Mouse (Mus musculus) gastrocnemius, postnatal 4 days (tissue): Measurements from ENCODE around the gene Kmt2c. TPM values are rescaled to one million over a fixed set of nuclear protein-coding genes. Genes with fewer than 3 reads are reported as not detected.

Experiments used
- DNase-seq, 2 experiments: peaks; one replicate each; pipeline ENCODE4 v3.0.0; 2021 to 2022; ENCODE audit warnings: low spot score in 2 of 2, mixed read lengths in 2 of 2
- total RNA-seq, 2 experiments: library from RNA; stranded (reverse); gene quantifications; 2 replicates each; pipeline ENCODE4 v1.2.3; 2021

Gene Kmt2c
- total RNA-seq, 2 experiments from 2014 or later: 50.8 to 50.9 TPM

- no peak for DNase-seq
Observed at GRCm38 (mm10) chr5:25383581-25383980, 115.0 kb downstream of the Kmt2c start.

DNA sequence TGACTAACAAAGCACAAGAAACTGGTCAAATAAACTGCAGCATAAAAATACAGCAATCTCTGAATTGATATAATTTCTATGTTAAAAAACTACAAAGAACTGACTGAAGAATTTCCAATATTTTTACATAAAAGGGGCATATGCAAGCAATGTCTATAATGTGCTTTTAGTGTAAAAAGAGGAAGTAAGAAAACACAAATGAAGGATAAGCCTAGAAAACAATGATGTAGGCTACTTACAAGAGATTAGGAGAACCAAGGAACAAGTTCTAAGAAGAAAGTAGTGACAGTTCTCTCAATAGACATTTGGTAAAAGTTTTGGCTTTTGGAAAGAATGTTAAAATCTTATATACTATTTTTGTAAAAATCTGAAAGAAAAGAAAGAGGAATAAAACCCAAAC is 119.4 kb downstream of the Kmt2c start:
- DNase-seq: no peak

DNA sequence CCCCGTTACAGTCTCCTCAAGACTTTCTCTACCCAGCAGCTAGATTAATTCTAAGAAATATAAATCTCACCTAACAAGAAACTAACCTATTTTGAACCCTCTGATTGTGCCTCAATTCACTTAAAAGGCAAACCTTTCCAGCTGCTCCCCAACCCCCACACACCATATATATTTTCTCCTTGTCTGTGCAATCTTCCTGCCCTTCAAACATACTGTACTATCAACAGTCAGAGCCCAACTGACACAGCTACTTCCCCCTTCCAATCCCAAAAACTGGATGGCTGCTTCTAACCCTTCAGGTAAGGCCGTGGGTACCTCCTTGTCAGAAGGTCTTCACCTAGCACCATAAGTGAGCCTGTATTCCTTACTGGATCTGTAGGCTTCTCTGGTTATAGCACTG is 130.2 kb downstream of the Kmt2c start:
- no peak for DNase-seq

DNA sequence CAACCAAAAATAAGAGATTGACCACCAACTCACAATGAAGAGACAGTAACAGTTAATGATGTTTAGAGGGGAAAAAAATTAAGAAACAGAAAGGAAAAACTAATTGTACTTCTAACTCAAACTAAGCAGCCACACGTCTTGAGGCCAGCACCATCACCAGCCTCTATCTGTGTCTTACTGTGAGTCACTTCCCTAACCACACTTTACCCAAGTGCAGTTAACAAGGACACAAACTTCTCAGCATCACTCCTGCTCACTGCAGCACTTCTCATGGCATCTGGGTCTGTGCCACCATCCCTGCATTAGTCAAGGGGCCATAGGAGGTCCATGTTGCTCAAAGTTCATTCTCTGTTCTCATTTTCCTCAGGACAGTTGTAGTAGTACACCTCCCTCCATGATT is 131.5 kb downstream of the Kmt2c start:
- no peak for DNase-seq

- DNase-seq: no peak
Observed at GRCm38 (mm10) chr5:25353509-25353908, 145.1 kb downstream of the Kmt2c start.

GRCm38 (mm10) chr5:25331322-25331721 is 167.3 kb downstream of the Kmt2c start:
- DNase-seq: no peak

GRCm38 (mm10) chr5:25313881-25314280 is 184.7 kb downstream of the Kmt2c start:
- no peak for DNase-seq

DNA sequence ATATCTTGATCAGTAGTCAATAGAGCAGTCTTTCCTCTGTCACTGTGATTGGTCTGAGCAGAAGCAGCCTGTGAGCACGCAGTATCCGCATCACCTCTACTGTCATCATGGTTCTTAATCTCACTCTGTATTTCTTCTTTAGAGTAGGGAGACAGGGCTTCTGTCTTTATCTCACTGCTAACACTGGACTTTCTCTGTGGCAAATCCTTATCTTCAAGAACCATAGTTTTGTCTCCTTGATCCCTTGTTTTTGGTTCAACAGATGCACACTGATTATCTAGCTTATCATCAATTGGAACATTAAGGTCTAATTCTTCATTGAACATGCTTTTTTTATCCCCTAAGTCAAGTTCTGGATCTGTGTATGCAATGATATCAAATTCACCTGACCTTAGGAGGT is 188.4 kb downstream of the Kmt2c start:
- DNase-seq: no peak

- no peak for DNase-seq
Observed at GRCm38 (mm10) chr5:25296830-25297229, 201.8 kb downstream of the Kmt2c start.

DNA sequence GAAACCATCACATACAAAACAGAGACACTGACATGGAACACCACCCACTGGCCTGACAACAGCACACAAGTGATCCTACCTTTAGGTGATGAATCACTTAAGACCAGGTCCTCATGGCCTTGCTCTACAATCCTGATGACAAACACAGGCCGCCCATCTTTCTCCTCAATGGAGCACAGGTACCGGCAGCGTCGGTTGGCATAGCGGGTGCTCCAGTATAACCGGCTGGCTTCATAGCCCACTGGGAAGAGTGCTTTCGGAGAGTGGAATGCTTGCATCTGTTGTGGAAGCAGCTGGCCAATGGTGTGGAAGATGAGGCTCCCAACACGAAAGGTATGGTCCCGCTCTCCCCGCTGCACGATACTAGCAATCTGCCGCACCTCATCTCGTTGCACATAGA is 214.6 kb downstream of the Kmt2c start:
- no peak for DNase-seq

- DNase-seq: no peak
Observed at GRCm38 (mm10) chr5:25276365-25276764, 222.2 kb downstream of the Kmt2c start.

GRCm38 (mm10) chr5:25275629-25276028 is 223.0 kb downstream of the Kmt2c start:
- no peak for DNase-seq

DNA sequence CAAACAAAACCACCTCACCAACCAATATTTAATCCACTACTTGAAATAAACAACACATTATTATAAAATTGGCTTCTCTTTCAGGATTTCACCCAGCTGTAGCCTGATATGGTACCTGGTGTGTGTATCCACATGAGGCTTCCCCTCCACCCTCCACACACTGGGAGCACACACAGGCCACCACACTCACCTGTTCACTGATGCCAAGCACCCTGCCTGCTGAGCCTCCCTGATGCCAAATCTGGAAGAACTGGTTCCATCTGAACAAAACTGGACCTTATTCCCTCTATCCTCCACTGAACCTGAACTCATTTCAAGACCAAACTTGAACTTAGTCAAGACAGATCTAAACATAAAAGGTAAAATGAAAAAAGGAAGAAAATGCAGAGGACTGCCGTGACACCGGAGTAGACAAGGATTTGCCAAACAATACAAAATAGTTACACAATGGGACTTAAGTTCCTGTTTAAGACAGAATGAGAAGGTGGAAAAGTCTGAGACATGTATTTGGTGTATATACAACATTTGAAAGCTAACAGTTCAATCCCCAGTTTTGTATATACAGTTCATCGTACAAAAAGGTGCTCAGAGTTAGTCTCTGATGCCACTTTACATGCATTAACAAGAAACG is 230.2 kb downstream of the Kmt2c start:
- no peak for DNase-seq

GRCm38 (mm10) chr5:25262266-25262665 is 236.3 kb downstream of the Kmt2c start:
- DNase-seq: no peak

GRCm38 (mm10) chr5:25261452-25261851 is 237.1 kb downstream of the Kmt2c start:
- no peak for DNase-seq

- DNase-seq: no peak
Observed at GRCm38 (mm10) chr5:25256686-25257085, 241.9 kb downstream of the Kmt2c start.

DNA sequence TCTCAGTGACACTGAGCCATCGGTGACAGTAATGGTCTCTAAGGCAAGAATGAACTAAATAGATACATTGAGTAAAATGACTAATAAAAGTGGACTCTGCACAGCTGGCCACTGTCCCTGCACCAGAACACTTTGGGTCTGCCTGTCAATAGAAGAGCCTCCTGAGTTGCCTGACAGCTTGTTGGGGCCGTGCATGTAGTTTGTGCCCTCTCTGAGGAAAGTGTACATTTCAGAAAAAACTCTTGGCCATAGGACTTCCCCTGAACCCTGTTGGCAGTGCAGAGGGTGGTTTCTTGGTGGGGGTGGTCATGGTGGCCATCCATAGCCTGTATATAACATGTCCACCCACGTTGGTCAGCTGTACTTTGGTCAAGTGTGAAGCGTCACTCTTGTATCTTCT is 244.1 kb downstream of the Kmt2c start:
- DNase-seq: no peak

DNA sequence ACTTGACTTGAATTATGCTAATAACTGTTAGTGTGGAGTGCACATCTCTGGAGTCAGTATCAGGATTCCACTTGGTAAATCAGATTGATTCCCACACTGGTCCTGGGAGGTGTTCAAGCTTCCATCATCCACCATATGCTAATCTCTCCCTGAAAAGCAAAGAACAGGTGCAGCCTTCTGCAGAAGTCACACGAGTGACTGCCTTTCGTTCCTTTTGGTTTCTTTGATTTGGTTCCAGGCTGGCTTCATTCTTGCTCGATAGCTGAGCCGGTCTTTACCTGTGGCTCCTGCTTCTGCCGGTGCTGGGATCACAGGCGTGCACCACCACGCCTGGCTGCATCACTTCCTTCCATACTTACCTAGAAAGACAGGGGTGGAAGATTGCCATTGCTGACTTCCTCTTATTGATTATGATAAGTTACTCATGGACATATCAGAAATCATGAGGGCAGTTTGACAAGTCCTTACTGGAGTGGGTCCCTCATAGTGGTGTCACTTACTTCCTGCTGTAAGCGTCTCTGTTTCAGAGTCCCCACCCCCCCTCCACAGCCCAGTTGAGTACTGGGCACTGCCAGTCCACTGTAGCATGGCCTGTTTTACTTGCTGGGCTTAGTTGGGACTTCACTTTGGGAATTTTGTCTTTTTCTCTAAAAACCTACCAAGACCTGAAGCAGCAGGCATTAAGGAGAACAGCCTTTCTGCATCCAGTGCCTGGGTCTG is 245.6 kb downstream of the Kmt2c start:
- DNase-seq: no peak

- no peak for DNase-seq
Observed at GRCm38 (mm10) chr5:25252423-25252822, 246.2 kb downstream of the Kmt2c start.

- no peak for DNase-seq
Observed at GRCm38 (mm10) chr5:25247036-25247435, 251.5 kb downstream of the Kmt2c start.

DNA sequence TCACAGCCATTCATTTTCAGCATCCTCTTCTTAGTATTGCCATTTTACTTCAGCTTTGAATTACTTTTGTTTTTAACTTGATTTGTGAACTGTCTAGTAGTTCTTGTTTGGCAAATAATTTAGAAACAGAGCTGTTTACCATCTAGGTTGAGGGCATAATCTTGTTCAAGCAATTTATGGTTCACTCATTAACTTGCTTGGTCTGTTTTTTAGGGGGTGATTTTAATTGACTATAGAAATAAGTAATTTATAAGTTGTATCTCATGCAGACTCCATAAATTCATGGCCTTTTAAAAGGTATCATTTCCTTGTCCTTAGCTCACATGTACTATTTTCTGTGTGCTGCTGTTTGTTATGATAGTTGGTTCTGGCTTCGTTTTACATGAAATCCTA is 252.1 kb downstream of the Kmt2c start:
- no peak for DNase-seq

- DNase-seq: no peak
Observed at GRCm38 (mm10) chr5:25245806-25246472, 252.6 kb downstream of the Kmt2c start.

GRCm38 (mm10) chr5:25243101-25243500 is 255.5 kb downstream of the Kmt2c start:
- DNase-seq: no peak
